Mouse (Mus musculus) urinary bladder, adult 18-20 months (tissue): Measurements from ENCODE around the gene Pard3.

Experiments used
- DNase-seq, 2 experiments: peaks; one replicate each; pipeline ENCODE4 v3.0.0; 2022; ENCODE audit warnings: low spot score in 2 of 2, mixed read lengths in 2 of 2

The Pard3 gene

DNA sequence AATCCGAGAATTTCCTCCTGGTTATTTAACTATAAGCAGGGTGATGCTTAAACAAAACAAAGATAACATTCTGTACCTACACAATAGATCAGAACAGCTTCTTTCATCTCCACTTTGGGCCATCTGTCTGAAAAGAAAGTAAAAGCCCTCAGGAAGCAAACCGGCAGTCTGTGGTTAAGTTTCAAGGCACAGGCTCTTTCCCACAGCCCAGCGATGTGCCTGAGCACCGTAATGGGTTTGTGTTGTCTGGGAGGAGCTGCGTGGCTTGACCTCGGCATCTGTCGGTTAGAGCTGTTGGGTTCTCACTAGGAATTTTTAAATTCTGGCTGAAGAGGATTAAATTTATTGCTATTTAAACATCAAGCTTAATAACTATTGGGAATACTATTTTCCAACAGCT, 436.5 kb downstream of the Pard3 start:
- DNase-seq = no peak

DNA sequence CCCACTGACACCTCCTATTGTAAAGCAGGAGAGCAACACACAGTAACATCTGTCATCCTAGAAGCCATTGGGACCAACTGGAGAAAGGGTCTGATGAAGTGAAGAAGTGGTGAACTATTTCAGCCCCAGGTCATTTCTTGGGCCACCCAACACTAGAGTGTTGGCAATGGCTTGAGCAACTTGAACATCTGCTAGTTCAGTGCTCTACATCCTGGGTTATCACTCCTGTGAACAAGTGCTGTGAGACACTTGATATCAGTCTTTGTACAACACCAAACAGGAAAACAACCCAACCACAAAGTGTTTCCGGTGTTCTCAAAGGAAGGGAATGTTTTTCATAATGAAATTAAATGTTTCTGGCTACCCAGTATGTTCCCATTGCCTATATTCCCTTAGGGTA, 438.1 kb downstream of the Pard3 start:
- no peak for DNase-seq

DNA sequence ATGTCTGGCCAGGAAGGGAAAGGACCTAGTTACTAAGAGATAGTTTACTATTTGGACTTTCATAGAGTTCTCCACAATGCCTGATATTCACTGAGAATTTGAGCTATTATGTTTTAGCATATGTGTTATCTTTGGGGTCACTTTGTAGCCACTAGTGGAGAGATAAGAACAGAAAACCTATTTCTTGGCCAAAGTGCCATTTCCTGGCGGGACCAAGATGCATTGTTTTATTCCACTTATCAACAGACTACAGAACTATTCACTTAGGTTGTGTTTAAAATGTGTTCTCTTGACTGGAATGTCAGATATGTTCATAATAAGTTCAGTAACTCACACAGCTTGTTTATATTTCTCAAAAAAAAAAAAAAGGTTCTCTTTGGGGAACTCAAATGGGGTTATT, 441.6 kb downstream of the Pard3 start:
- DNase-seq = no peak

DNA sequence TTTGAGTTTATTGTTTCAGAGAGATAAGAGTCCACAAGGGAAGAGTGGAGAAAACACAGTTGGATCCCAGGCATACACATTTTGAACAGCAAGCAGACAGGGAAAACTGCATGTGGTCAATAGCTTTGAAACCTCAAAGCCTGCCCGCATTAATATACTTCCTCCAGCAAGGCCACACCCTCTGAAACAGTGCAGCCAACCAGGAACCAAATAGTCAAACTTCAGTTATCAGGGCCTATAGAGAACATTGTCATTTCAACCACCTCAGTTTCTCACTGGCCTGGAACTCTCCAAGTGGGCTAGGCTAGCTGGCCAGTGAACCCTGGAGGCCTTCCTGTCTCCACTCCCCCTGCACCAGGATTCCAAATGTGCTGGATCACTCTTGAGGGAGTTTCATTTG, 442.6 kb downstream of the Pard3 start:
- no peak for DNase-seq

DNA sequence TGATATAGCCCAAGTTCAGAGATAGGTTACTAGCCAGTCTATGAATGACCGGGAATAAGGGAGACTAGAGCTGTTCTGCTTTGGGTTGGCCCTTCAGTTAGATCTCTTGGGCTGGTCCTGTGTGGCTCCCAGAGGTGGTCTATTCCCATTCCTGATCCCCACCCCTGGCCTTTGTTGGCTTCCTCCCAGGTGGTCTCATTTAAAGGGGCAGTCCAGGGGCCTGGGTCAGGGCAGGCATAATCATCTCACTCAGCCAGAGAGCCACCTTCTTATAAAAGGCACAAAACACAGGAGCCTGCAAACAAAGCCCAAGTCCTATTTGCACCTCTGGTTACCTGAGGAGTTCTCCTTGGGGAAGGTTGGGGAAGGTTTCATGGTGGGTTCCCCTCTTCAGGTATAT, 447.6 kb downstream of the Pard3 start:
- no peak for DNase-seq

DNA sequence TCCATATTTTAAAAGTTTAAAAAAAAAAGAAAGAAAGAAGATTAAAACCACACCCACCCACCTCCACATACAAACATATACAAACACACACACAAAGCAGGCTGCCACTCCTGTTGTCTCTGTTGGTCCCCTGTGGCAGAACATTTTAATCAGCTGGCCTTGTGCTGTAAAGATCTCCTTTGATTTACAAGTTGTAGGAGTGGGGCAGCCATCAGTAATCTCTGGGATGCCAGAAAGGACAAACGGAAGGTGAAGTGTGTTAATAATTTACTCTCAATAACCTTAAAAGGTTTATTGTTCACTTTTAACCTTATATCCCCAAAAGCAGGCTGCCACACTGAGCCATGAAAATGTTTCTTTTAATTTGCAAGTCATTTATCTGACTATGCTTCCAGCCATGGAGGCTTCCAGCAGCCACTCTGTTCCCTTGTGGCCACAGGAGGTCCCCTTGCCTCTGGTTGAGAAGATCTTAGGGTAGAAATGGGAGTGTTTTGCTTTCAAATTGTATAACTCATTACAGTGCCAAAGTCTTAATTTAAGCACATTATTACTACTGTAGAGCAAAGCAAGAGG, 448.4 kb downstream of the Pard3 start:
- DNase-seq = no peak

DNA sequence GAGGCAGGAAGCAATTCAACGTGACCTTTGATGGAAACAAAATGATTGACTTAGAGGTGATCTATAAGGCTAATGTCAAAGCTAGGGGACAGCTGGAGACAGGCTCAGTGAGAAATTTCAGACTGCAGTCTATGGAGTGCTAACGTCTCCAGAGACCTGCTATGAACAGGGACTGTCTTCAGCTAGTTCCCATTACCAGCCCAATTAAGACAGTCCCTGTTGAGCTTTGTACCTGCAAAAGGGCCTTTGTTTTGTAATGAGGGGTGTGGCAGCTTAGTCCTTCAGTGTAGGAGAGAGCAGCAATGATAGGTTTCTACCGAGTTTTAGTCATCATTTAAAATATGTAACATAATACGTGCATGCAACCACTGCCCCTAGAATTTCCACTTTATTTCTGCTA, 448.9 kb downstream of the Pard3 start:
- no peak for DNase-seq

DNA sequence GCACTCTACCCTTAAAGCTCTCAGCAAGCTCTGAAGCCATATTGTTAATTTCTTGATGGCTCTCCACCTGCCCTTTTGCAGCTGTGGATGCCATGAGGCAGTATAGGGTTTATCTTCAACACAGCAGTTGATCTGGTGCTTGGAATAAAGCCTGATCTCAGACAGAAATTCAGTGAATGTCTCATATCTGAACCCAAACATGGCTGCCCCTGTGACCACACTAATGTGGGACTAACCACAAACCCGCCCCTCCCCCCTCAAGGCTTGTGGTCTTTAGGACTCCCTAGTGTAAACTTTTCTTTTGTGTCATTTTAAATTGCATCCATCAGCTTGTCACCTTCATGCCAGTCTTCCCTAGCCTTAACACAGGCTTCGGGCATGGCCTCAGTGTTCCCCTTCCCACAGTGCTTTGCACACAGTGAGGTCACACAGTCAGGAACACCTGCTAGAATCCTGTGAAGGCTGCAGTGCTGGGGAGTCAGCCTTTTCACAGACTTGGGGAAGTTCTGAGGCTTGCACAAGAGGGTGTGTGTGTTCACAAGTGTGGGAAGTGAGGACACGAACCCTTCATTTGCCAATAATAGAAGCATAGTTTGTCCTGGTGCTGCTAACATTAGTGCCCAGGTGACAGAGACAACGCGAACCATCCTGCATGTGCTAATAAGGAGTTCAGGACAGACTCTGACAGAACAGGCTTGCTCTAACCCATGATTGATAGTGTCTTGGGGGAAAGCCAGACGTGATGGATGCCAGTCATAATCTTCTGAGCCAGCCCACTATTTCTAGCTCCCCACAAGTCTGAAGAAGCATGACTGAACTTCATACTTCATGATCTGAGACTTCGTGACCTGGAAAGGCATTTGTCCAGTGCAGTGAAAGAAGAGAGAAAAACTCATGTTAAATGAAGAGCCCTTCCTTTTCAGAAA, 451.4 kb downstream of the Pard3 start:
- DNase-seq = no peak

DNA sequence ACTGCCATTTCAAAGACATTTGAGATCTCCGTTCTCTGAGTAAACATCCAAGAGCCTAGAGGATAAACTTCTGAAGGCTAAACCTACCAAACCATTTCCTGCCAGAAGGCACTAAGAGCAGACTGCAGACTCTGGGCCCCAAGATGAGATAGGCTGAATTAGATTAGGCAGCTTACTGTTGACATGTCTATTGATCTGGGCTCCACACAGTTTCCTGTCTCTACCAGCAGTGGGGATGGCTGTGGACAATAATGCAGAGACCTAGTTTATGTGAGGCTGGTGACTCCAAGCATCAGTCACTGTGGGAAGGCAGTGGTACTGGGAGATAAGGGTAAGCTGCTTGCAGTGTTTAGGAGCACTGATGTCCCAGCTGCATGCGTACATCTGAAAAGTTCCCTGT, 452.4 kb downstream of the Pard3 start:
- no peak for DNase-seq

DNA sequence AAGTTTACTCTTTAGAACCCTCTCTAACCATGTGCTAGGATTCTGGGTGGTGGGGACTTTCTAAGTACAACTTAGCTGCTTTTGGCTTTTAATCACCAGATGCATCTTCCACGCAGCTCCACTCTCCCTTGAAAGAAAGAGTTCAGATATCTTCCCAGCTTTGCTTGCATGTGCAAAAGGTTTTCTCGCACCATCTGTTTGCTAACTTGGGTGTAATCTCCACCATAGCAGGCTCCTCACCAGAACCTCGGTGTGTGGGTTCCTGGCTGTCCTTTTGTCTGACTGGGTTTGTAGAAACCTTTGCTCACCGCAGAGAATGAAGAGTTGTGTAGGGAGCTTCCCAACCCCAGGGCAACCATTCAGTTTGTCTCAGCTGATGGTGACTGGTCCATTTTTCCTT, 462.0 kb downstream of the Pard3 start:
- no peak for DNase-seq

DNA sequence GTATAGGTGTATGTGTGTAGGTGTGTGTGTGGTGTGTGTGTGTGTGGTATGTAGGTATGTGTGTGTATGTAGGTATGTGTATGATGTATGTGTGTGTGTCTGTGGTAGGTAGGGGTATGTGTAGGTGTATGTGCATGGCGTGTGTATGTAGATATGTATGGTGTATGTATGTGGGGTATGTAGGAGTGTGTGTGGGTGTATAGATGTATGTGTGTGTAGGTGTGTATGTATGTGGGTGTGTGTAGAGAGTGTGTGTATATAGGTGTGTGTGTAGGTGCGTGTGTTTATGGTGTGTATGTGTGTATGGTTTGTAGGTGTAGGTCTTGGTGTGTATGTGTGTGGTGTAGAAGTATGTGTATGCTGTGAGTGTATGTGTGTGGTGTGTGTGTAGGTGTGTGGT, 464.6 kb downstream of the Pard3 start:
- no peak for DNase-seq

DNA sequence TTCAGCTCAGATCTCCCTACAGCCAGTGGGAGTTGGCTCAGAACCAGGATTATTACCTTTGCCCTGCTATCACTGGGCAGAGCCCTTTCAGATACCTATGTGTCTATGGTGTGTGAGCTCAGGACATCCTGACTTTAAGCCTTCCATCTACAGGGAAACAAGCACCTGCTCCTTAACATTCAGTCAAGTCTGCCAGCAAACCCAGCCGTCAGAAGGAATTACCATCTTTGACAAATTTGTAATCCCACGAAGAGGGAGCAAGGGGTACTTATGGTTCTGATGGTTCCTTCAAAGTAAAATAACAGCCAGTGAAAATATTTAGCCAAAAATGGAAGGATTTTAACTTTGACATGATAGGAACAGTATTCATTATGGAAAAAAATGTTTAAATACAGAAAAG, 466.1 kb downstream of the Pard3 start:
- no peak for DNase-seq

DNA sequence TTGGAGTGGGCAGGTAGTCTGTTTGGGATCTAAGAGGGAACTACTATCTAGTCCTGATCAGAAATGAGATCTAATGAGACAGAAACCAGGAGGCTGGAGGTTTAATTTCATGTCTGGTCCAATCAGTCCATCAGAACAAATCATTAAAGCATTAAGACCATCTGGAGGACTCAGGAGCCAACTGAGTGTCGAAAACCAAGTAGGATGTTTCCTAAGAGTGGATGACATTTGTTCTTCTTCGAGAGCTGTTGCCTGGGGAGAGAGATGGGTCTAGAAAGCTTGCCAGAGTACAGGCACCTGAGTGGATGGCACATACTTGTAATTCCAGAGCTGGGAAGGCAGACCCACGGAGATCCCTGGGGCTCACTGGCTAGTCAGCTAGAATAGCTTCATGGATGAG, 468.2 kb downstream of the Pard3 start:
- no peak for DNase-seq

DNA sequence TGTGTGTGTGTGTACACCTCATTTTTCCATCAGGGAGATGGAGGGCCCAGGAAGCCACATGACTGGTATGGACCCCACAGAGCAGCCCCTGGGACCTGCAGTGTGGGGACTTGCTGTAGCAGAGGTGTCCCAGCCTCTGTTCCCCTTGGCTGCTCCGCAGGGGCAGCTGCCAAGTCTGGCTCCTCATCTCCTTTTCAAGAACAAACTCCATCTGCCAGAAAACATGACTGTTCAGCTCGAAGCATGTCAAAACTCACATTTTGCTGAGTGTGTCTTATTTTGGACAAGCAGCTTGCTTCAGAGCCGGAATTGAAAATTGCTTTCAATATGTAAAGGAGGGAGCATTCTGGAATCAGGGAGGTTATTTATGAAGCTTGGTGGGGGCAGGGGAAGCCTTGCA, 471.1 kb downstream of the Pard3 start:
- DNase-seq = no peak

DNA sequence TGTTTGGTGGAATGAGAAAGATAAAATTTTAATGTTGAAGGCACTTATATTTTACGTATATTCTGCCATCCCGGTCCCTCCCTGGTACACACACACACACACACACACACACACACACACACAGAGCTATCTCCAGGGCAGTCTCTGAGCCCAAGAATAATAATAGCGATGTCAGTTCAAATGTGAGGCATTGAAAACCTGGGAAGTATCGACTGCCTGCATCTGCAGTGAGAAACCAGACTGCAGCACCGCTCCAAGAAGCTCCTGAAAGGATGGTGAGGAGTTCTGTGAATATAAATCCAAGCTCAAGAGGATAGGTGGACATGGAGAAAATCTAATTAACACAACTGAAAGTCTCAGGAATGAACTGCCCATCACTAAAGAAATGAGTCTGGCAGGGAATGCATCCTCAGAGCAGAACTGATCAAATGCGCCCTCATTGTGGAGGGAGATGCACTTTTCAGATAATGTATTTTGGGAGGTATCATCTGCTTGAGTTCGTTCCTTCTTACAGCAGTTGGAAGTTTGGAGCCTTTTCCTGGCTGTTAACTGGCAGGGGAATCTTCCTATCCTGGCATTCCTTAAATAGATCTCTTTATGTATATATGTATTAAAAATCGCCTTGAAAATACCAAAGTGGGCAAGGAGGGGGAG, 471.6 kb downstream of the Pard3 start:
- DNase-seq = no peak

DNA sequence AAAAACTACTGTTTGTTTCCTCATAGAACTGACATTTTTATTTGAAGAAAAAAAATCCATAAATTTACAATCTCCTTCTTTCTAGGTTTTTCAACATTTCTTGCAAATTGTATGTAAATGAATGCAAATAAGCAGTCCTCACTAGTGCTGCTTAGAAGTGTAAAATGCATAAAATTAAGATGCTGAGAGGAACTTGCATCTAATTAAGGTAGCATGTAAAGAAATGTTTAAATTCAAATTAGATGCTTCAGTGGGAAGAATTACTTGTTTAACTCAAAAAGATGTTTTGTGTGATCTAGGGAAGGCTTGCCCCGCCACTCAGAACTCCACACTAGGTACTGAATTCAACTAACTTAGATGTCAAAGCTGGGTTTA, 472.1 kb downstream of the Pard3 start:
- DNase-seq = no peak

DNA sequence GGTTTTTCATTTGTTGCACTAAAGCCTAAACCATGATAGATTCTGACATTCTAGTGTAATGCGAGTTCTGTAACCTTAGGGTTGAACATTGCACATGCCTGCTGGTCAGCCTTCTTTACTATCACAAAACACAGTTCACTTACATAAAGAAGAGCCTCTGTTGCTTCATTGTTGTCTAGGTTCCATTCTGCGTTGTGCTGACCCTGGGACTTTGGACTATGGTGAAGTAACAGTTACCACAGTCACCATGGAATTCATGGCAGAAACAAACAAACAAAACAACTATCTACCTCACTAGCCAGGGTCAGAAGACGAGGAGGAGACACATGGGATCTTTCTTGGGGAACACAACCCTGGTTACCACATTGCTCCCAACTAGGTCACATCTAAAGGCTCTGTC, 476.1 kb downstream of the Pard3 start:
- no peak for DNase-seq

DNA sequence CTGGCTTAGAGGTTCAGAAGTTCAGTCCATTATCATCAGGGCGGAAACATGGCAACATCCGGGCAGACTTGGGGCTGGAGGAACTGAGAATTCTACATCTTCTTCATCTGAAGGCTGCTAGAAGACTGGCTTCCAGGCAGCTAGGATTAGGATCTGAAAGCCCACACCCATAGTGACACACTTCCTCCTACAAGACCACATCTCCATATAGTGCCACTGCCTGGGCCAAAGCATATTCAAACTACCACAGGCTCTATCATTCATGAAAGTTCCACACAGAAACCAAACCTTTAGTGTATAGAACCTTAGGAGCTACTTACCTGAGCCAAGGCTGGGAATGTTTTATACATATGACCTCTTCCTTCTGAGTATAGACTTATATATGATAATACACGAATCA, 476.6 kb downstream of the Pard3 start:
- no peak for DNase-seq

DNA sequence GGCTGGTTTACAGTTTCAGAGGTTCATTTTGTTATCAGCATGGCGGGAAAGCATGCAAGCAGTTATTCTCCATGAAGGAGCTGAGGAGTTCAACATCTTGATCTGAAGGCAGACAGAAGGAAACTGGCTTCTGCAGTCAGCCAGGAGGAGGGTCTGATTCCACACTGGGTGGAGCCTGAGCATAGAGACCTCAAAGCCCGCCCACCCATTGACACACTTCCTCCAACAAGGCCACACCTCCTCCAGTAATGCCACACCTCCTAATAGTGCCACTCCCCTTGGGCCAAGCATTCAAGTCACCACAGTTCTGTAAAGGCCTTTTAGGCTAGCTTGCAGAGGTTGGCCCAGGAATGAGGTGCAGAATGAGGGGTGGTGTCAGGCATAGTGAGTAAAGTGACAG, 478.5 kb downstream of the Pard3 start:
- DNase-seq = no peak

DNA sequence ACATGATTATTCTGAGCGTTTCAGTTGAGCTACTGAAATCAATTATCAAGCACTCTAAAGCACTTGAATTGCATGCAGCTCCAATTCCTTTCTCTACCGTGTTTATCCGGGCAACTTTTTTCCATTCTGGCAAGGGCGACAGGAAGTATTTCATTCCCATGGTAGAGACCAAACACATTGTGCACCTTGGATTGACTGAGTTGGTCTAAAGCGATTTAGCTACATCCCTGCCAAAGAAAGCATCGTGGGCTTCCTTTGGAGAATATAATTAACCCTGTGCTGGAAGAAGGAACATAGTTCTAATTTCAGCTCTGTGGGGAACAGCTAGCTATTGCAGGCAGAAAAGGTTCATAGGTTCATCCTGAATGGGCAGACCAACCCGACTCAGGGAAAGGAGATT, 480.0 kb downstream of the Pard3 start:
- DNase-seq = no peak

DNA sequence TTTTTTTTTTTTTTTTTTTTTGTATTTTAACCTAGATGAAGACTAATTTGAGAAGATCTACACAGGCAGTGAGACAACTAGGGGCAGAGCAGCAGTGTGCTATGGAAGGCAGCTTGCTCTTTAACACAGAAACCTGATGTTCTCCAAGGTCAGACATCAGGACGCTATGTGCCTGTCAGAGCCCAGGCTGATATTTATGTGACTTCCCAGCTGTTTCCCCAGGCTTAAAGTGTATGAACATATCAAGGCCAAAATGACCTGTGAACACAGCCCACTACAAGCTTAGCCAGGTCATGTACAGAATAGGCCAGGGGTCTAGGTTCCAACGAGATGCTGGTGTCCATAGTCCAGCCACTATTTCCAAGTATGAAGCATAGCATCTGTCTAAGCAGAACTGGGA, 482.5 kb downstream of the Pard3 start:
- no peak for DNase-seq

DNA sequence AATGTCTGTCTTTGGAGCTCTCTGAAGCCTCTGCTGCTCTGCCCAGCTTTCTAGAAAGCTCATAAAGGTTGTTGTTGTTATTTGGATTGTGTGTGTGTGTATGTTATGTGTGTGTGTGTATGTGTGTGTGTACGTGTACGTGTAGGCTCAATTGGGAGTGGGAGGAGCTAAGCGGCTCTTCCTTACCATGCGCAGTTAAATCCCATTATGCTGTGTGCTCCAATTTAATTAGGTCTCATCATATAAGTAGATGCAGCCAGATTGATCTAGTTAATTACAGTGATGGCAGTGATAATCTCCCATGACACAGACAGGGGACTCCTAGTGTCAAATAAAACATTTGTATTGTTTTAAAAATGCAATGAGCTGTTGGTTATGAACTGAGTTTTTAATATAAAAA, 487.2 kb downstream of the Pard3 start:
- DNase-seq = no peak

DNA sequence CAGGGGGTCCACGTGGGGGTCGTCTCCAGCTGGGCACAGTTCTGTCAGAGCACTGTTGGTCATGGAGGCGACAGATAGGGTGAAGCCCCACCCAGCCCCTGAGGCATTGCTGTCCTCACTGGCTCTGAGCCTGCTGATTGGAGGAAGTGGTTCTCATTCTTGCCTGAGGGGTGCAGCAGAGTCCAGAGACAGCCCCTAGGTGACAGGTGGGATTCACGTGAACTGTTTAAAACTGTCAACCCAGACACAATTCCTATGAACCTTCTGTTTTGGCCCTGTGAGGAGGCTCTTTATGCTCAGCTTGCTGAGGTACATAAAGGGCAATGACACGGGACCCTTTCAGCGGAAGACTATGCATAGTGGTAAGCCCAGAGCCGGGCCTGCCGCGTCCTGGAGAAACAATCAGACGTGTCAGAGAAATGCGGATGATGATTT, 488.5 kb downstream of the Pard3 start:
- DNase-seq = no peak
